Mouse (Mus musculus) C2C12 (cell line): Measurements from ENCODE around the gene Cdk2ap2. TPM values are rescaled to one million over a fixed set of nuclear protein-coding genes. Genes with fewer than 3 reads are reported as not detected.
A peak's percentile ranks its signal among the peaks of the same experiment; 100 is the strongest.

ENCODE experiments used
- H3K27me3 ChIP-seq: one replicate; pipeline ENCODE4 v1.6.1; 2011; ENCODE audit not compliant: control insufficient read depth, insufficient read depth, insufficient read length
- H3K36me3 ChIP-seq: one replicate; pipeline ENCODE4 v1.6.1; 2011; ENCODE audit not compliant: control insufficient read depth, insufficient read depth
- H3K4me3 ChIP-seq: one replicate; pipeline ENCODE4 v1.5.1; 2011; ENCODE audit warnings: mild to moderate bottlenecking, control low read depth; ENCODE audit not compliant: poor library complexity, insufficient read depth, severe bottlenecking
- H3K79me2 ChIP-seq: one replicate; pipeline ENCODE4 v1.6.1; 2011; ENCODE audit not compliant: control insufficient read depth, insufficient read depth
- H3K79me3 ChIP-seq: one replicate; pipeline ENCODE4 v1.6.1; 2011; ENCODE audit warnings: low read depth, control low read depth
- H3ac ChIP-seq: one replicate; pipeline ENCODE3; 2011; ENCODE audit warnings: low read depth; ENCODE audit not compliant: control insufficient read depth, insufficient read length
- CEBPB ChIP-seq: IDR thresholded peaks from one replicate; pipeline ENCODE4 v1.6.1; 2011; ENCODE audit warnings: low read depth, mild to moderate bottlenecking, control low read depth, moderate library complexity
- CTCF ChIP-seq: IDR thresholded peaks from one replicate; pipeline ENCODE4 v1.5.1; 2011; ENCODE audit not compliant: control insufficient read depth, insufficient read depth, insufficient read length
- FOSL1 ChIP-seq: IDR thresholded peaks from one replicate; pipeline ENCODE4 v1.8.0; 2011; ENCODE audit warnings: mild to moderate bottlenecking, low read length; ENCODE audit not compliant: poor library complexity, insufficient read depth, severe bottlenecking
- MAX ChIP-seq: IDR thresholded peaks from one replicate; pipeline ENCODE4 v1.6.1; 2011; ENCODE audit warnings: mild to moderate bottlenecking, control low read depth
- MYOD1 ChIP-seq: IDR thresholded peaks from one replicate; pipeline ENCODE4 v1.6.1; 2011; ENCODE audit warnings: low read depth; ENCODE audit not compliant: control insufficient read depth, insufficient read length
- MYOG ChIP-seq: IDR thresholded peaks from one replicate; pipeline ENCODE4 v1.6.1; 2011; ENCODE audit not compliant: control insufficient read depth, insufficient read length; ENCODE audit errors: extremely low read depth
- USF1 ChIP-seq: IDR thresholded peaks from one replicate; pipeline ENCODE4 v1.6.1; 2011; ENCODE audit warnings: low read depth, mild to moderate bottlenecking, control low read depth, moderate library complexity
- polyA plus RNA-seq: library from polyadenylated mRNA; unstranded; fragments of >200 nt; fragmentation: generic; extraction: Trizol; gene quantifications from one replicate; pipeline ENCODE4 v1.2.1, GENCODE M21; 2012; ENCODE audit warnings: missing spikeins

Gene Cdk2ap2
- polyA plus RNA-seq, 1 experiment: 134 TPM

DNA sequence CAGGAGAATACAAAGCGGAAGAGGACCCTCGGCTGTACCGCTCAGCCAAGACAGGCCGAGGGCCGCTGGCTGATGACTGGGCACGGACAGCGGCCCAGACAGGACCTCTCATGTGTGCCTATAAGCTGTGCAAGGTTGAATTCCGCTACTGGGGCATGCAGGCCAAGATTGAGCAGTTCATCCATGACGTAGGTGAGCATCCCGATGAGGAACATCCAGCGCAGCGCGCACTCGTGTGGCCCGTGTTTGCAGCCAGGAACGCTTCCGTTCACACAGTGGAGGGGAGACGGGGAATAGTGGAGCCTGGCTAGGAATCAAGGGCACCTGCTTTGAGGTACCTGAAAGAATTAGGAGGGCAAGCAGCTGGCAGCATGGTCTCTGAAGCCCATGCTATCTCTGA, 6.3 kb downstream of the Cdk2ap2 start:
- no peaks in the 10 kb centered on the region for H3K27me3 ChIP-seq
- TF ChIP-seq CEBPB (no peak), FOSL1 (no peak)
- no peak overlapping the region for H3K4me3 ChIP-seq
- peaks cover 9% of the 10 kb centered on the region for H3K79me3 ChIP-seq
- H3K36me3 ChIP-seq: peaks cover 46% of the 10 kb centered on the region
- peaks cover 28% of the 10 kb centered on the region for H3K79me2 ChIP-seq
- H3ac ChIP-seq: no peak overlapping the region

- TF ChIP-seq CTCF: no peak
- no peak for TF ChIP-seq USF1
- no peak for TF ChIP-seq MAX
- TF ChIP-seq MYOG: no peak
- TF ChIP-seq CEBPB: no peak
- no peak for TF ChIP-seq FOSL1
- TF ChIP-seq MYOD1: no peak
- Histone ChIP-seq H3K79me3 (peaks cover 9% of the 10 kb centered on the region), H3K79me2 (peaks cover 23% of the 10 kb centered on the region), H3K4me3 (no peak overlapping the region), H3ac (no peak overlapping the region), H3K36me3 (peaks cover 51% of the 10 kb centered on the region), H3K27me3 (no peaks in the 10 kb centered on the region)
These were observed 6.8 kb downstream of the Cdk2ap2 start for GRCm38 (mm10) chr19:4103792-4104191.

DNA sequence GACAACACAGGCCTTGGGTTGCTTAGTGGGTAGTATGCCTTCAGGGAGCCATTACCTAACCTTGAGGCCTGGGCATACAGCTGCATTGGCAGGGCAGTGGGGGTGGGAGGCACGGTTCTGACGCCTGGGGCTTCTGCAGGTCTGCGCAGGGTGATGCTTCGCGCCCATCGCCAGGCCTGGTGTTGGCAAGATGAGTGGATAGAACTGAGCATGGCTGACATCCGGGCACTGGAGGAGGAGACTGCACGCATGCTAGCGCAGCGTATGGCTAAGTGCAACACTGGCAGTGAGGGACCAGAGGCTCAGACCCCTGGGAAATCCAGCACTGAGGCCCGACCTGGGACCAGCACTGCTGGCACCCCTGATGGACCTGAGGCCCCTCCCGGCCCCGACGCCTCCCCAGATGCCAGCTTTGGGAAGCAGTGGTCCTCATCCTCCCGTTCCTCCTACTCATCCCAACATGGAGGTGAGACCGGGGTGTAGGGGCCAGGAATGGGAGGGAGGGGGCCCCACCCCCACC, 7.8 kb downstream of the Cdk2ap2 start:
- Histone ChIP-seq H3ac (no peak overlapping the region), H3K36me3 (peaks cover 60% of the 10 kb centered on the region), H3K79me3 (peaks cover 9% of the 10 kb centered on the region), H3K79me2 (peaks cover 23% of the 10 kb centered on the region), H3K27me3 (no peaks in the 10 kb centered on the region), H3K4me3 (no peak overlapping the region)
- TF ChIP-seq CTCF (no peak), FOSL1 (no peak), CEBPB (no peak), MYOD1 (no peak), USF1 (no peak), MAX (no peak), MYOG (no peak)

- H3ac ChIP-seq: no peak overlapping the region
- H3K79me2 ChIP-seq: peaks cover 7% of the 10 kb centered on the region
- TF ChIP-seq MYOG (no peak), MAX (no peak), FOSL1 (no peak), MYOD1 (no peak), USF1 (no peak), CTCF (no peak)
- H3K79me3 ChIP-seq: no peaks in the 10 kb centered on the region
- peaks cover 76% of the 10 kb centered on the region for H3K36me3 ChIP-seq
- H3K27me3 ChIP-seq: no peaks in the 10 kb centered on the region
- no peak overlapping the region for H3K4me3 ChIP-seq
These were observed 9.7 kb downstream of the Cdk2ap2 start for GRCm38 (mm10) chr19:4106654-4107053.

DNA sequence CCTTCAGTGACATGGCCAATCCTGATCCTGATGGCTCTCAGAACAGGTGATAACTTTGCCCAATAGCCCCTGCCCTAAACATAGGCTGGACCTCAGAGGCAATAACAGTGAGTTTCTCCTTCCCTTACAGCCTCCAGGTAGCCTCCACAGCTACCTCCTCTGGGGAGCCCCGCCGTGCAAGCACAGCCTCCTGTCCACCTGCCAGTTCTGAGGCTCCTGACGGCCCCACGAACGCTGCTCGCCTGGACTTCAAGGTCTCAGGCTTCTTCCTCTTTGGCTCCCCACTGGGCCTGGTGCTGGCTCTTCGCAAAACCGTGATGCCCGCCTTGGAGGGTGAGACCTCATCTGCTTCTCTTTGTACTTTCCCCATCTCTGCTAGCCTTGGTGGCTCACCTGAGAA, 11.6 kb downstream of the Cdk2ap2 start:
- no peaks in the 10 kb centered on the region for H3K79me3 ChIP-seq
- H3K36me3 ChIP-seq: peaks cover 74% of the 10 kb centered on the region
- H3K79me2 ChIP-seq: no peaks in the 10 kb centered on the region
- no peak overlapping the region for H3ac ChIP-seq
- H3K4me3 ChIP-seq: no peak overlapping the region
- no peaks in the 10 kb centered on the region for H3K27me3 ChIP-seq
- TF ChIP-seq MYOD1 (no peak), USF1 (no peak), MYOG (no peak), CTCF (no peak), CEBPB (no peak), MAX (no peak), FOSL1 (no peak)

GRCm38 (mm10) chr19:4112063-4112960, 15.3 kb downstream of the Cdk2ap2 start:
- no peak overlapping the region for H3K4me3 ChIP-seq
- peak overlapping the region; percentile 26 for H3ac ChIP-seq
- no peak for TF ChIP-seq USF1
- TF ChIP-seq CTCF: no peak
- TF ChIP-seq FOSL1: no peak
- TF ChIP-seq MAX: no peak
- TF ChIP-seq MYOG: no peak
- TF ChIP-seq MYOD1: no peak
- no peaks in the 10 kb centered on the region for H3K27me3 ChIP-seq
- H3K36me3 ChIP-seq: peaks cover 92% of the 10 kb centered on the region
- H3K79me2 ChIP-seq: peaks cover 3% of the 10 kb centered on the region
- H3K79me3 ChIP-seq: no peaks in the 10 kb centered on the region
